Mouse (Mus musculus) kidney, embryonic 16.5 days (tissue): ENCODE measurements around the gene Hist1h4h. TPM values are rescaled to one million over a fixed set of nuclear protein-coding genes. Genes with fewer than 3 reads are reported as not detected.

Source experiments
- ATAC-seq: fragments of 200-750 bp; cut with Nextera tagmentation; 2 replicates; pipeline ENCODE4 v1.8.0; 2017; ENCODE audit warnings: moderate TSS enrichment; ENCODE audit not compliant: low FRiP score, low TSS enrichment
- H3K27ac ChIP-seq: fragments of 300-500 bp; sonication (generic); 2 replicates; pipeline ENCODE4 v1.5.1; 2014; ENCODE audit warnings: low read length
- H3K27me3 ChIP-seq: fragments of 300-500 bp; sonication (generic); 2 replicates; pipeline ENCODE4 v1.6.1; 2014; ENCODE audit warnings: low read length, control low read depth, mixed read lengths; ENCODE audit not compliant: insufficient read depth
- H3K36me3 ChIP-seq: fragments of 300-500 bp; sonication (generic); 2 replicates; pipeline ENCODE4 v1.6.1; 2014; ENCODE audit warnings: low read length, control low read depth, mixed read lengths; ENCODE audit not compliant: insufficient read depth
- H3K4me1 ChIP-seq: fragments of 300-500 bp; sonication (generic); 2 replicates; pipeline ENCODE4 v1.6.1; 2014; ENCODE audit warnings: low read length, control low read depth, mixed read lengths; ENCODE audit not compliant: insufficient read depth
- H3K4me2 ChIP-seq: fragments of 300-500 bp; sonication (generic); replicated peaks from 2 replicates; pipeline ENCODE4 v1.6.1; 2014; ENCODE audit warnings: low read depth, low read length
- H3K4me3 ChIP-seq: fragments of 300-500 bp; sonication (generic); 2 replicates; pipeline ENCODE4 v1.5.1; 2014; ENCODE audit warnings: mild to moderate bottlenecking, low read length
- H3K9ac ChIP-seq: fragments of 300-500 bp; sonication (generic); replicated peaks from 2 replicates; pipeline ENCODE4 v1.6.1; 2014; ENCODE audit warnings: low read length
- H3K9me3 ChIP-seq: fragments of 300-500 bp; sonication (generic); 2 replicates; pipeline ENCODE4 v1.6.1; 2016; ENCODE audit warnings: low read length, control low read depth
- WGBS: fragments of 180-500 bp; shearing (Covaris S2); extraction: QIAGEN DNeasy Blood & Tissue Kit; methylation state at CpG from one replicate; pipeline ENCODE4 v1.1.7; 2014; 5-methylcytosine and 5-hydroxymethylcytosine counted together
- polyA plus RNA-seq: library from polyadenylated mRNA; unstranded; fragments of >200 nt; fragmentation: Nextera tagmentation; extraction: Ambion mirVana; gene quantifications from 2 replicates; pipeline ENCODE4 v1.2.1, GENCODE M21; 2015

Hist1h4h gene
- polyA plus RNA-seq, 1 experiment from 2014 or later, result 4.5 TPM

DNA sequence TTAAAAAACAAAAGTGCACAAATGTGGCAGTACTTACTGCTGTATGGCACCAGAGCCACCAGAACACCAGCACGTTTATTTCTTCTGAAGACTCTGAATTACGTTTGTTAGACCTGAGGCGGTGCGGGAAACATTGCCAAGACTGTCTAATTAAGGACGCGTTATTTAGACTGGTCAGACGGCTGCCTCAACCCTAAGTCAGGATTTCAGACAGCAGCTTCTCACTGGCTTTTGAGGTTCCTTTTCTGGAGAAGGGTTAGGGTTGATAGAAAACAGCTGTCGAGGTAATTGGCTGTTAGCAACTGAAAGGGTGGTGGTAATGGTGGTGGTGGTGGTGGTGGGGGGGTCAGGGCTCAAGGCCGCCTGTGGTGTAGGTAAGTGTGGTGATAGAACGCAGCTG, 32.2 kb upstream of the Hist1h4h start:
- Histone ChIP-seq H3K9ac (peak overlapping the region; percentile 50), H3K27me3 (no peaks in the 10 kb centered on the region; the same call in 1 of the 2 replicates), H3K4me1 (0 out of 2 replicates have a peak, but pooled peaks cover 11% of the 10 kb centered on the region), H3K36me3 (no peaks in the 10 kb centered on the region), H3K27ac (no peak overlapping the region), H3K4me2 (peak overlapping the region; percentile 59), H3K4me3 (peak overlapping the region; percentile 45), H3K9me3 (no peaks in the 10 kb centered on the region)
- WGBS, result 4% methylated on average over 10 of the region's 10 CpGs
- ATAC-seq, result 0 out of 2 replicates have a peak, but pooled peaks have one; percentile 40

GRCm38 (mm10) chr13:23499943-23500342, 30.9 kb upstream of the Hist1h4h start:
- ATAC-seq, result no peak
- Histone ChIP-seq H3K9me3 (no peaks in the 10 kb centered on the region), H3K36me3 (no peaks in the 10 kb centered on the region), H3K4me2 (no peak overlapping the region), H3K27me3 (no peaks in the 10 kb centered on the region; the same call in 1 of the 2 replicates), H3K27ac (no peak overlapping the region), H3K4me1 (peaks cover 11% of the 10 kb centered on the region; the same call in 1 of the 2 replicates), H3K4me3 (no peak overlapping the region), H3K9ac (no peak overlapping the region)
- WGBS, result 27% methylated on average over 7 of the region's 7 CpGs

DNA sequence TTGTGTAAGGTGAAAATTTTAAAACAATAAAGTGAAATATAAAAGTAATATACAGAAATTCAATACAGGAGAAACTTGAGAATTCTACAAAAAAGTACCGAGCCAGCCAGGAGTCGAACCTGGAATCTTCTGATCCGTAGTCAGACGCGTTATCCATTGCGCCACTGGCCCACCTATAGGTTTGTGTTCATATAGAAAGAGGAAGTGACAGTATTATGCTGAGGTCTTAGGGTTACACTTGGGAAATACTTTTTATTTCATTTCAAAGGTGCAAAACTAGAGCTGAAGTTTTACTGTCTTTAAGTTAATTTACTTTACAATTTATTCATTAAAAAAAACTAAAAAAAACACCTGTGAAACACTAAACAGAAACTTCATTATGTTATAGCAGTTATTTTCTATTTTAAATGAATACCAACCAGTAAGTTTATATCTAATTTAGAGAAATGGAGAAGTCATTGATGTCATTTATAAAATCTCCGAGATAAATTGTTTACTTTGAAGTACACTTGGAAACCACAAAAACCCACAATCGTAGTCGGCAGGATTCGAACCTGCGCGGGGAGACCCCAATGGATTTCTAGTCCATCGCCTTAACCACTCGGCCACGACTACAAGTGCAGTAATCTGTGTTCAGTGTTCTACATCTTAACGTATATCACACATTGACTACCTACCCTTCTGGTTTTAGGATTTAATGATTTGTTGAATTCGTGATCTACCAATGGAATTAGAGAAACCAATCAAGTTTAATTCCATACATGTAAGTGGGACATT, 30.2 kb upstream of the Hist1h4h start:
- Histone ChIP-seq H3K9ac (no peak overlapping the region), H3K36me3 (no peaks in the 10 kb centered on the region), H3K27ac (no peak overlapping the region), H3K4me3 (peak overlapping the region; percentile 6; the same call in 1 of the 2 replicates), H3K9me3 (no peaks in the 10 kb centered on the region), H3K27me3 (no peaks in the 10 kb centered on the region), H3K4me1 (peaks cover 18% of the 10 kb centered on the region; the same call in 1 of the 2 replicates), H3K4me2 (peak overlapping the region; percentile 45; the same call in 1 of the 2 replicates)
- peak; percentile 69; the same call in 1 of the 2 replicates for ATAC-seq
- WGBS, result 2% methylated on average over 17 of the region's 17 CpGs

- 24% methylated on average over 5 of the region's 5 CpGs for WGBS
- Histone ChIP-seq H3K4me2 (peak overlapping the region; percentile 45), H3K27me3 (no peaks in the 10 kb centered on the region), H3K4me1 (peaks cover 24% of the 10 kb centered on the region), H3K27ac (no peak overlapping the region), H3K36me3 (no peaks in the 10 kb centered on the region), H3K9ac (no peak overlapping the region), H3K4me3 (peak overlapping the region; percentile 25), H3K9me3 (no peaks in the 10 kb centered on the region)
- ATAC-seq, result no peak
These were observed 29.3 kb upstream of the Hist1h4h start for GRCm38 (mm10) chr13:23501511-23501910.

GRCm38 (mm10) chr13:23502031-23502567, 28.8 kb upstream of the Hist1h4h start:
- 31% methylated on average over 9 of the region's 9 CpGs for WGBS
- H3K4me2 ChIP-seq, result peak overlapping the region; percentile 45

GRCm38 (mm10) chr13:23502916-23503315, 27.9 kb upstream of the Hist1h4h start:
- H3K9me3 ChIP-seq, result no peaks in the 10 kb centered on the region
- no peaks in the 10 kb centered on the region for H3K36me3 ChIP-seq
- no peak overlapping the region for H3K4me2 ChIP-seq
- H3K9ac ChIP-seq, result no peak overlapping the region
- peaks cover 27% of the 10 kb centered on the region for H3K4me1 ChIP-seq
- 56% methylated on average over 4 of the region's 4 CpGs for WGBS
- no peak overlapping the region for H3K27ac ChIP-seq
- no peaks in the 10 kb centered on the region for H3K27me3 ChIP-seq
- H3K4me3 ChIP-seq, result no peak overlapping the region
- no peak for ATAC-seq

More at GRCm38 (mm10) chr13:23502031-23502567, 28.8 kb upstream of the Hist1h4h start:
- Histone ChIP-seq H3K9ac (no peak overlapping the region), H3K27ac (no peak overlapping the region), H3K27me3 (no peaks in the 10 kb centered on the region), H3K36me3 (no peaks in the 10 kb centered on the region), H3K9me3 (no peaks in the 10 kb centered on the region), H3K4me1 (peaks cover 27% of the 10 kb centered on the region), H3K4me3 (peak overlapping the region; percentile 25)
- ATAC-seq, result no peak

- ATAC-seq, result no peak
- H3K4me2 ChIP-seq, result peak overlapping the region; percentile 10; the same call in 1 of the 2 replicates
- no peaks in the 10 kb centered on the region for H3K27me3 ChIP-seq
- no peak overlapping the region for H3K27ac ChIP-seq
- H3K9me3 ChIP-seq, result no peaks in the 10 kb centered on the region
- no peak overlapping the region for H3K9ac ChIP-seq
- no peaks in the 10 kb centered on the region for H3K36me3 ChIP-seq
- H3K4me1 ChIP-seq, result peaks cover 24% of the 10 kb centered on the region
- no peak overlapping the region for H3K4me3 ChIP-seq
- WGBS, result 3% methylated on average over 9 of the region's 9 CpGs
These were observed 27.1 kb upstream of the Hist1h4h start for GRCm38 (mm10) chr13:23503797-23504196.

- Histone ChIP-seq H3K36me3 (no peaks in the 10 kb centered on the region), H3K4me2 (peak overlapping the region; percentile 54), H3K4me3 (peak overlapping the region; percentile 37), H3K9me3 (no peaks in the 10 kb centered on the region), H3K27me3 (no peaks in the 10 kb centered on the region), H3K9ac (peak overlapping the region; percentile 56), H3K27ac (0 out of 2 replicates have a peak overlapping the region, but pooled peaks have one; percentile 38), H3K4me1 (peaks cover 19% of the 10 kb centered on the region)
- WGBS, result 8% methylated on average over 14 of the region's 14 CpGs
- ATAC-seq, result 0 out of 2 replicates have a peak, but pooled peaks have one; percentile 37
These were observed 25.0 kb upstream of the Hist1h4h start for GRCm38 (mm10) chr13:23505662-23506345.

DNA sequence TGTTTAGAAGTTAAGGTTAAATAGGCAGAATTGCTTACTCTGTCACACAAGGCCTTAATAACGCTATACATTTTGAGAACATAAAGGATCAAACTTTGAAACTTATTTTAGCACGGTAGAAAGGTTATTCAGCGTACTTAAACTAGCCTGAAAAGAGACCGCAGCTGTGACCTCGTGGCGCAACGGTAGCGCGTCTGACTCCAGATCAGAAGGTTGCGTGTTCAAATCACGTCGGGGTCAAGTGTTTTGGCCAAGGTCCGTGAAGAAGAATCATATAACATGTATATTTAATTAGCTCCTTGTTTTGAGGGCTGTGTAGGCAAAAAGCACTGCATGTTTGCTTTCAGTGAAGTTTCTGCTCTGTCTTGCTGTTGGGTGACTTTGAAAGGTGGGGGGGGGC, 24.5 kb upstream of the Hist1h4h start:
- 5% methylated on average over 13 of the region's 13 CpGs for WGBS
- Histone ChIP-seq H3K27ac (no peak overlapping the region), H3K36me3 (no peaks in the 10 kb centered on the region), H3K9ac (no peak overlapping the region), H3K4me3 (peak overlapping the region; percentile 37), H3K9me3 (no peaks in the 10 kb centered on the region), H3K4me2 (peak overlapping the region; percentile 54), H3K4me1 (peaks cover 19% of the 10 kb centered on the region), H3K27me3 (no peaks in the 10 kb centered on the region)
- ATAC-seq, result no peak
